Mouse (Mus musculus) mouse embryonic stem cell (cell line): ENCODE measurements around the gene Zscan2.

Experiments
- in situ Hi-C, 2 experiments: fragments of 300-500 bp; cut with MboI; formaldehyde crosslinking; loops; 1 replicate in 1 of 2; 3 replicates in 1 of 2; pipeline ENCODE4 v1.14.3; 2019 to 2020; ENCODE audit warnings: low sequenced_read_pairs in 2 of 2, low pct_unique_long_range_greater_than_20kb in 1 of 2, mixed read lengths in 1 of 2; ENCODE audit not compliant: unreplicated experiment in 1 of 2

The Zscan2 gene

GRCm38 (mm10) chr7:80865521-80865920 lies 4.8 kb downstream of the Zscan2 start:
- in situ Hi-C loops, result loop anchor here in 1 of 2 experiments (25.0 kb wide), 1 partner anchor 478 kb away; the partner anchor contains the start of gene Fes

- in situ Hi-C loops, result loop anchor here in 1 of 2 experiments (25.0 kb wide), 1 partner anchor 479 kb away; the partner anchor contains the start of gene Fes
These were observed 5.9 kb downstream of the Zscan2 start for GRCm38 (mm10) chr7:80866514-80867147.

DNA sequence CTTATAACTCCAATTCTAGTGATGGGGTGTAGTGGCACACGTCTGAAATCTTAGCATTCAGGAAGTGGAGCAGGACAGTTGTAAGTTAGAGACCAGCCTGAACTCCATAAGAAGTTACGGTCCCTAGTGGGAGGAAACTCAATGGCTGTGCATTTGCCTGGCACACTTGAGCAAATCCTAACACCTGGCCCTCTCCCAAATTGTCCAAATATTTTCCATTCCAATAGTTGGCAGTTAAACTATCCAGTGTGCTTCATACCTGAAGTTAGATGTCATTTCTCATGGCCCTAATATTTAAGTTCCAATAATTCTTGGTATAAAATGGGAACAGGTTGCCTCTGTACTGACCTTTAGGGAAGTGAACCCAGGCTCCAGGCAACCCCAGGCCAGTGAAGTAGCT lies 8.0 kb downstream of the Zscan2 start:
- in situ Hi-C loops, result loop anchor here in 1 of 2 experiments (25.0 kb wide), 1 partner anchor 481 kb away; the partner anchor contains the start of gene Fes

DNA sequence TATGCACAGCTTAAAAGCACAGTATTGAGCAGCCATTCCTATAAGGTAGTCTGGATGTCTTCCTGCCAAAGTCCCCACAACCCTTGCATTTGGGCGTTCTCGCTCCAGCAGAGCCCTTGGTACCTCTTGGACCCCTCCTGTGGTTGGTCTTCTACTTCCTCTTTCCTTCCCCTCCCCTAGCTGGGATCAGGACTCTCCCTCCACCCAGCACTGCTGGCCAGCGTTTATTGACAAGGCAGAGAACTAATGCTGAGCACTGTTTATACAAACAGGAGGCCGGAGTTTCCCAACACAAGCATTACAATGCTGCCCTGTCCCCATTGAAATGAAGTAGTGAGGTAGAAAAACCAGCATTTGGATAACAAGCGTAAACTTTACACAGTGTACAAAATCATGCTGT lies 12.3 kb downstream of the Zscan2 start:
- in situ Hi-C loops, result loop anchor here in 1 of 2 experiments (25.0 kb wide), 1 partner anchor 486 kb away; the partner anchor contains the start of gene Fes

- in situ Hi-C loops, result loop anchor here in 1 of 2 experiments (25.0 kb wide), 1 partner anchor 486 kb away; the partner anchor contains the start of gene Fes
These were observed 12.9 kb downstream of the Zscan2 start for GRCm38 (mm10) chr7:80873631-80874030.

GRCm38 (mm10) chr7:80875727-80876126 lies 15.0 kb downstream of the Zscan2 start:
- in situ Hi-C loops, result loop anchor here (25.0 kb wide), 2 partner anchors 287 to 437 kb away; no protein-coding TSS in a partner anchor

GRCm38 (mm10) chr7:80882830-80883505 lies 22.2 kb downstream of the Zscan2 start:
- in situ Hi-C loops, result loop anchor here (10.0 to 25.0 kb wide), 4 partner anchors 182 to 429 kb away; no protein-coding TSS in a partner anchor

- in situ Hi-C loops, result loop anchor here (10.0 to 25.0 kb wide), 4 partner anchors 179 to 427 kb away; no protein-coding TSS in a partner anchor
These were observed 24.9 kb downstream of the Zscan2 start for GRCm38 (mm10) chr7:80885666-80886065.

DNA sequence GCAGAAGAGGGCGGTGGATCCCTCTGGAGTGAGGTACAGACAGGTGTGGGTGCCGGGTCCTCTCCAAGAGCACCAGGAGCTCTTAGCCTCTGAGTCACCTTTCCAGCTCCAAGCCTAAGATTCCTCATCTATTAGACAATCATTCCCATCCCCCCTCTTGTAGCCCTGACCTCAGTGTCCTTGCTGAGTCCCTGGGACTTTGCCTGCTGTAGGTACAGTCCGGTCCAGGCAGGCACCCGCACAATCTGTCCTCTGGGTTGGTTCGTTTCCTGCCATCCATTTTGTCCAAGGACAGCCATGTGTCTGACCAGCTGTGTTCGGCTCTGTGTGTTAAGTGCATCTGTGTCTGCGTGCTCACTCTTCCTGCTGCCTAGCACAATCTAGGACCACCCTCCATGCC lies 27.9 kb downstream of the Zscan2 start:
- in situ Hi-C loops, result loop anchor here (10.0 to 25.0 kb wide), 4 partner anchors 176 to 424 kb away; no protein-coding TSS in a partner anchor

DNA sequence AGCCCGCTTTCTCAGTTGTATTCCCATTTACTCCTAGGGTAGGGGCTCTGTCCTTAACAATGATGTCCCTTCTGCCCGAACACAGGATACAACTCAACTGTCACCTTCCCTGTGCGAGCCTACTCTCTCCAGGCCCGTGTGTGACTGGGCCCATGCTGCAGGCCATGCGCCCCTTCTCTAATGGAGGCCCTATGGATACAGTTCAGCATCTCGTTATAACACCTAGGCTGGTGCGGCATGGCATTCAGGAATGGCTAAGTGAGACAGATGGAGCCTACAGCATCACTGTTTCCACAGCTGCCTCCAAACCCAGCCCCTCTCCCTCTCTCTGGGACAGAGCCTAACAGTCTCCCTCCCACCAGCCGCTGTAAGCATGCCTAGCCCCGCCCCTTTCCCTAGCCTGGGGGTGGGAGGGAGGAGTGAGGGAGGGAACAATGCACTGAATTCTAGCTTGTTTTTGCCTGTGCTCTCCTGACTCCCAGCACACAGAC lies 28.3 kb downstream of the Zscan2 start:
- in situ Hi-C loops, result loop anchor here (10.0 to 25.0 kb wide), 4 partner anchors 176 to 423 kb away; no protein-coding TSS in a partner anchor

DNA sequence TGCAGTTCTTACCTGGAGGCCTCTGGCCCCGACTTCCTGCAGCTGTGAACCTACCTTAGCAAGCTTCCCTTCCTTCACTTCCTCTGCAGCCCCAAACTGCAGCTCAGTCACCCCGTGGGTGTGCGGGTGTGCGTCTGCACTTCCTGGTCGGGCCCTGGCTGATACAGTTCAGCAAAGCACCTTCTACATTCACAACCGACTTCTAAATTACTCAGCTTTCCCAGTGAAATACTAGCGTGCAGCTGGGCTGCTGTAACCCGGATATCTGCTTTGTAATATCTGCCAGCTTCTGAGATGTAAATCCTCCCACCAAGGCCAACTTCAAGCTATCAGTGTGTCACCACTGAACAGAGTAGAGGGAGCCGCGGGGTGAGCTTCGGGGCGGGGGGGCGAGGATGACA lies 29.1 kb downstream of the Zscan2 start:
- in situ Hi-C loops, result loop anchor here (10.0 to 25.0 kb wide), 4 partner anchors 175 to 422 kb away; no protein-coding TSS in a partner anchor

- in situ Hi-C loops, result loop anchor here (25.0 kb wide), 2 partner anchors 269 to 419 kb away; no protein-coding TSS in a partner anchor
These were observed 32.5 kb downstream of the Zscan2 start for GRCm38 (mm10) chr7:80893086-80893752.

DNA sequence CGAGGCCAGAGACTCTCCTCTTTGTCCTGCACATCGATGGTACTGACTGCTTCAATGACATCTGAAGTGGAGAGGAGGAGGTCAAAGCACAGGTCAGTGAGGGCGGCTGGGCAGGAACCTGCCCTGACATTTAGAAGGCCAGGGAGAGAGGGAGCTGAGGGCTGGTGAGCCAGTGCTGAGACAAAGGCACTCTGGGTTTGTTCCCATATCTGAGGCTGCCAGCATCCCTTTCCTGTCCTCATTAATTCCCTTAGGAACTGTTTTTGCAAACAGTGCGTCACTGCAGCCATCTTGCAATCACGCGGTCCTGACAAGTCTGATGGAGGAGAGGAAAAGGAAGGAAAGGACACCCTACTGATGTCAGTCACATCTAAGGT lies 33.0 kb downstream of the Zscan2 start:
- in situ Hi-C loops, result loop anchor here (25.0 kb wide), 2 partner anchors 269 to 419 kb away; no protein-coding TSS in a partner anchor

GRCm38 (mm10) chr7:80894196-80894595 lies 33.5 kb downstream of the Zscan2 start:
- in situ Hi-C loops, result loop anchor here (25.0 kb wide), 2 partner anchors 268 to 418 kb away; no protein-coding TSS in a partner anchor

GRCm38 (mm10) chr7:80894815-80895519 lies 34.2 kb downstream of the Zscan2 start:
- in situ Hi-C loops, result loop anchor here (25.0 kb wide), 2 partner anchors 267 to 417 kb away; no protein-coding TSS in a partner anchor

DNA sequence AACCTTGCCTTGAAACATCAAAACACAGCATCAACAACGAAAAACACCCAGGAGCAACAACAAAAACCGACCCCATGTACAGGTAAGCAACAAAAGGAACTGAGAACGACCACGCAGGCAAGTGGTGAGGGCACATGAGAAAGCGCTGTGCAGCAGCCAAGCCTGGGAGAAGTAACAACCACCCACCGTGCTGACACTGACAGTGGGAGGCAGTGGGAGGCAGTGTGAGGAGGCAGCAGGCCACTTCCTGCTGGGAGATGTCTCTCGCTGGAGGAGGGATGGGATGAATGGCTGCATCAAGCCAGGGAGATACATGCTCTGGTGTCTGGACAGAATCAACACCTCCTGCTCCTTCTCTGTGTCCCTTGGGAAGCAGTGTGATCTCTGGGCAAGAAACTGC lies 36.4 kb downstream of the Zscan2 start:
- in situ Hi-C loops, result loop anchor here (25.0 kb wide), 2 partner anchors 265 to 415 kb away; no protein-coding TSS in a partner anchor

DNA sequence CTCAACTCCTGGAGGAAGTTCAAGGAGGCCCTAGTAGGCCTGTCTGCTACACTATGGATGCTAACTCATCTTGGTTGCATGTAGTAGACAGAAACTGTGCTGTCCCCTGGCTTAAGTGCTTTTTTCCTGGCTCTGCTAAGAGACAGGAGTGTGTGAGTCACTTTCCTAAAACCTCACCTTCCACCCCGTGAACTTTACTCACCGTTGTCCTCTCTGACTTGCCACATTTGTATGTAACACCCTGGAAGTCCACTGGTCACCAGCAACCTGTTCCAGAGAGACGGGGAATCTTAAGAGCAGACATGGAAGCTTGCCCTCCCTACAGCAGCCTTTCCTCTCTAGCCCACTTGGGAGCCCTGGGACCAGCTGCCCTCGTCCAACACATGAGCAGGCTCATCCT lies 37.0 kb downstream of the Zscan2 start:
- in situ Hi-C loops, result loop anchor here (25.0 kb wide), 2 partner anchors 265 to 415 kb away; no protein-coding TSS in a partner anchor
